Mouse (Mus musculus): ENCODE results near the gene Adrm1. TPM values are rescaled to one million over a fixed set of nuclear protein-coding genes. Genes with fewer than 3 reads are reported as not detected.
"Not testable (repeated sequence)": the region's sequence is repeated elsewhere in the genome, so short reads cannot be mapped to it uniquely, and the experiment has no call there.

Adrm1 gene
- polyA plus RNA-seq, 1 experiment from 2014 or later: 196 TPM

GRCm38 (mm10) chr2:180165855-180166254 lies 5.4 kb upstream of the Adrm1 start:
- H3K9ac ChIP-seq (replicated peaks): no peak overlapping the region
- H3K4me3 ChIP-seq (replicated peaks): no peak overlapping the region
- no peak for ATAC-seq (ENCODE audit: low FRiP score)
- peaks cover 5% of the 10 kb centered on the region for H3K4me1 ChIP-seq
- whole genome bisulfite sequencing: 73% methylated on average over 2 of the region's 2 CpGs
- no peak overlapping the region for H3K4me2 ChIP-seq
- H3K27ac ChIP-seq (replicated peaks): no peak overlapping the region
- no peaks in the 10 kb centered on the region for H3K27me3 ChIP-seq (replicated peaks)
- no peaks in the 10 kb centered on the region for H3K9me3 ChIP-seq (replicated peaks)
- peaks cover 33% of the 10 kb centered on the region for H3K36me3 ChIP-seq

DNA sequence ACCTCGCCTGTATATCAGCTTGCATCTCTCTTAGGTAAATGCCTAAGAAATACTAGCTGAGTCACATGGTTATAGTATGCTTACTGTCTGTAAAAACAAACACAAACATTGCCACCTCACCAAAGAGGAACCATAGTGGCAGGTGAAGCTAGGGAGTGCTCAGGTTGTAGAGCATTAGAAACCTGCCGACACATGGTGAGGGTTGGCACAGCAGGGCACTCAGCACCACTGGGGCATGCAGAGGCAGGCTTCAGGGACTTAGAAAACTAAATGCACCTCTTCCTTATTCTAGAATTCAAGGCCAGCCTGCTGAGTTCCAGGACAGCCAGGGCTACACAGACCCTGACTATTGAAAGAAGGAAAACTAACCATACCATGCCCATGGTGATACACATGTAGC lies 4.4 kb upstream of the Adrm1 start:
- peaks cover 8% of the 10 kb centered on the region for H3K4me1 ChIP-seq
- ATAC-seq (ENCODE audit: low FRiP score): no peak
- H3K27ac ChIP-seq (replicated peaks): no peak overlapping the region
- H3K27me3 ChIP-seq (replicated peaks): no peaks in the 10 kb centered on the region
- H3K9me3 ChIP-seq (replicated peaks): no peaks in the 10 kb centered on the region
- WGBS: 82% methylated on average over 2 of the region's 2 CpGs
- H3K9ac ChIP-seq (replicated peaks): no peak overlapping the region
- peaks cover 23% of the 10 kb centered on the region for H3K36me3 ChIP-seq
- no peak overlapping the region for H3K4me3 ChIP-seq (replicated peaks)
- H3K4me2 ChIP-seq: no peak overlapping the region

DNA sequence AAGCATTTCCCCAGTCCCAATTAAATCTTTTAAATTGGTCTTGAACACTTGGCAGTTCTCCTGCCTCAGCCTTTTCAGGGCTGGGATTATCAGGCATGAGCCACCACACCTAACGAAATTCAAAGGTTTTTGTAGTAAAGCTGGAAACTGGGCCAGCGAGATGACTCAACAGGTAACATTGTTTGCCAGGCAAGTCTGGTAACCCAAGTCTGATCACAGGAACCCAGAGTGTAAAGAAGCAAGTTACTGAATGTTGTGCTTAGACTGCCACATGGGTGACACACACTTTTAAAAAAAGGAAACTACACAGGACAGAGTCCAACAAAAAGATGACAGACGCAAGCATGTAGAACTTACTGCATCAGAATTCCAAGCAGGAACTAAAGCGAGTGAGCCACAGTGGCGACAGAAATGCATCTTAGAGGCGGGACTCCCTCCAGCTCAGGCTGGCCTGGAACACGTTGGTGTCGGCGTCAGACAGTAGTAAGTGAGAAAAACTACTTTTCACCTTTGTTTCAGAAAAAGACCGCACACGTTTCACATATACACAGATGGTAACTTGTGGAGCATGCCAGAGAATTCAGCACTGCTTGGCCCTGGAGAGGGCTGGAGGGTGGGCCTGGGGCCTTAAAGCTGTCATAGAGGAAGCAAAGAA lies 1.0 kb upstream of the Adrm1 start:
- H3K9ac ChIP-seq (replicated peaks): peak overlapping the region; percentile 88; the same call in 1 of the 2 replicates
- no peaks in the 10 kb centered on the region for H3K9me3 ChIP-seq (replicated peaks)
- H3K27ac ChIP-seq (replicated peaks): no peak overlapping the region
- H3K4me3 ChIP-seq (replicated peaks): no peak overlapping the region
- peaks cover 30% of the 10 kb centered on the region for H3K4me1 ChIP-seq
- no peaks in the 10 kb centered on the region for H3K27me3 ChIP-seq (replicated peaks)
- 89% methylated on average over 11 of the region's 11 CpGs for WGBS
- H3K36me3 ChIP-seq: peaks cover 19% of the 10 kb centered on the region
- no peak for ATAC-seq (ENCODE audit: low FRiP score)
- H3K4me2 ChIP-seq: peak overlapping the region; percentile 72; the same call in 1 of the 2 replicates

DNA sequence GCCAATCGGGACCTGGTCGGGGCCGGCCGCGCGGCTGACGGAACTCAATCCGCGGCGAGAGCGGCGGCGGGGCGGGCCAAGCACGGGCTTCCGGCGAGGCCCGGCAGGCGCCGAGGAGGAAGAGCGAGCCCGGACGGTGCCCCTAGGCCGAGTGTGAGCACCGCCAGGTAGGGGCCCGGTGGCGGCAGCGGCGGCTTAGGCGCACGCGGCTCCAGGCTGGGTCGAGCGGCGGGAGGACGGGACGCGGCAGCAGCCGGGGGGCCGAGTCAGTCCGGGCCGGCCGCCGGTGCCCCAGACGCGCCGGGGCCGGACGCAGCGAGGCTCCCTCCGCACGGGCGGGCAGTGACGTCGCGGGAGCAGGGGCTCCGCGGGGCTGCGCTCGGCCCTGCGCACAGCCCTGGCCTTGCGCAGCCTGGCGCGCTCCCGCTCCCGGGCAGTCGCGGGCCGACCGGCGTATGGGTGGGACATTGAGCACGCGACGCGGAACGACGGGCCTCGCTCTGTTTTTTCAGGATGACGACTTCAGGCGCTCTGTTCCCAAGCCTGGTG lies 311 bp downstream of the Adrm1 start:
- Histone ChIP-seq H3K4me1 (peaks cover 30% of the 10 kb centered on the region), H3K9ac (replicated peaks) (peak overlapping the region; percentile 88), H3K27me3 (replicated peaks) (no peaks in the 10 kb centered on the region), H3K4me2 (peak overlapping the region; percentile 89), H3K9me3 (replicated peaks) (no peaks in the 10 kb centered on the region), H3K4me3 (replicated peaks) (peak overlapping the region; percentile 75), H3K27ac (replicated peaks) (peak overlapping the region; percentile 89), H3K36me3 (peaks cover 31% of the 10 kb centered on the region)
- under 1% methylated on average over 79 of the region's 80 CpGs for WGBS
- ATAC-seq (ENCODE audit: low FRiP score): peak; percentile 74

GRCm38 (mm10) chr2:180172152-180172551 lies 867 bp downstream of the Adrm1 start:
- peak overlapping the region; percentile 89; the same call in 1 of the 2 replicates for H3K27ac ChIP-seq (replicated peaks)
- peaks cover 30% of the 10 kb centered on the region for H3K4me1 ChIP-seq
- peak overlapping the region; percentile 75 for H3K4me3 ChIP-seq (replicated peaks)
- no peak for ATAC-seq (ENCODE audit: low FRiP score)
- peak overlapping the region; percentile 88 for H3K9ac ChIP-seq (replicated peaks)
- H3K36me3 ChIP-seq: peaks cover 36% of the 10 kb centered on the region
- H3K27me3 ChIP-seq (replicated peaks): no peaks in the 10 kb centered on the region
- H3K4me2 ChIP-seq: peak overlapping the region; percentile 89
- no peaks in the 10 kb centered on the region for H3K9me3 ChIP-seq (replicated peaks)
- WGBS: 4% methylated on average over 9 of the region's 9 CpGs

GRCm38 (mm10) chr2:180173163-180173562 lies 1.9 kb downstream of the Adrm1 start:
- 81% methylated on average over 4 of the region's 4 CpGs for WGBS
- no peak for ATAC-seq (ENCODE audit: low FRiP score)

GRCm38 (mm10) chr2:180173711-180174110 lies 2.4 kb downstream of the Adrm1 start:
- H3K9ac ChIP-seq (replicated peaks); H3K27me3 ChIP-seq (replicated peaks); ATAC-seq (ENCODE audit: low FRiP score); H3K9me3 ChIP-seq (replicated peaks); H3K27ac ChIP-seq (replicated peaks); H3K4me3 ChIP-seq (replicated peaks): not testable (repeated sequence)
- H3K36me3 ChIP-seq: peaks cover 52% of the 10 kb centered on the region
- WGBS: 89% methylated on average over 8 of the region's 8 CpGs
- H3K4me2 ChIP-seq: peak overlapping the region; percentile 89
- peaks cover 30% of the 10 kb centered on the region for H3K4me1 ChIP-seq

More at GRCm38 (mm10) chr2:180173163-180173562, 1.9 kb downstream of the Adrm1 start:
- H3K4me2 ChIP-seq: peak overlapping the region; percentile 89
- peaks cover 30% of the 10 kb centered on the region for H3K4me1 ChIP-seq
- H3K27me3 ChIP-seq (replicated peaks): no peaks in the 10 kb centered on the region
- H3K9ac ChIP-seq (replicated peaks): no peak overlapping the region; the same call in 1 of the 2 replicates
- peak overlapping the region; percentile 75 for H3K4me3 ChIP-seq (replicated peaks)
- no peak overlapping the region for H3K27ac ChIP-seq (replicated peaks)
- peaks cover 46% of the 10 kb centered on the region for H3K36me3 ChIP-seq
- H3K9me3 ChIP-seq (replicated peaks): no peaks in the 10 kb centered on the region

- WGBS: 97% methylated on average over 5 of the region's 5 CpGs
- H3K9ac ChIP-seq (replicated peaks): no peak overlapping the region
- no peak overlapping the region for H3K4me3 ChIP-seq (replicated peaks)
- ATAC-seq (ENCODE audit: low FRiP score): no peak
- no peaks in the 10 kb centered on the region for H3K27me3 ChIP-seq (replicated peaks)
- H3K4me2 ChIP-seq: no peak overlapping the region
- H3K4me1 ChIP-seq: peaks cover 30% of the 10 kb centered on the region
- no peaks in the 10 kb centered on the region for H3K9me3 ChIP-seq (replicated peaks)
- peaks cover 54% of the 10 kb centered on the region for H3K36me3 ChIP-seq
- no peak overlapping the region for H3K27ac ChIP-seq (replicated peaks)
These were observed 2.8 kb downstream of the Adrm1 start for GRCm38 (mm10) chr2:180174121-180174520.

- H3K27me3 ChIP-seq (replicated peaks): no peaks in the 10 kb centered on the region
- no peak overlapping the region for H3K4me2 ChIP-seq
- 94% methylated on average over 7 of the region's 7 CpGs for WGBS
- H3K36me3 ChIP-seq: peaks cover 57% of the 10 kb centered on the region
- peaks cover 26% of the 10 kb centered on the region for H3K4me1 ChIP-seq
- H3K9me3 ChIP-seq (replicated peaks): no peaks in the 10 kb centered on the region
- H3K9ac ChIP-seq (replicated peaks): no peak overlapping the region
- no peak for ATAC-seq (ENCODE audit: low FRiP score)
- no peak overlapping the region for H3K4me3 ChIP-seq (replicated peaks)
- H3K27ac ChIP-seq (replicated peaks): no peak overlapping the region
These were observed 4.4 kb downstream of the Adrm1 start for GRCm38 (mm10) chr2:180175725-180176124.

- Histone ChIP-seq H3K27me3 (replicated peaks) (no peaks in the 10 kb centered on the region), H3K9ac (replicated peaks) (no peak overlapping the region), H3K27ac (replicated peaks) (no peak overlapping the region), H3K4me2 (no peak overlapping the region), H3K4me3 (replicated peaks) (no peak overlapping the region), H3K9me3 (replicated peaks) (no peaks in the 10 kb centered on the region), H3K36me3 (peaks cover 27% of the 10 kb centered on the region), H3K4me1 (no peaks in the 10 kb centered on the region)
- WGBS: 85% methylated on average over 9 of the region's 9 CpGs
- ATAC-seq (ENCODE audit: low FRiP score): no peak
These were observed 10.3 kb downstream of the Adrm1 start for GRCm38 (mm10) chr2:180181542-180181941.

- H3K9me3 ChIP-seq (replicated peaks): no peaks in the 10 kb centered on the region
- H3K9ac ChIP-seq (replicated peaks): no peak overlapping the region
- H3K27ac ChIP-seq (replicated peaks): no peak overlapping the region
- no peak for ATAC-seq (ENCODE audit: low FRiP score)
- H3K27me3 ChIP-seq (replicated peaks): no peaks in the 10 kb centered on the region
- no peaks in the 10 kb centered on the region for H3K4me1 ChIP-seq
- no peak overlapping the region for H3K4me2 ChIP-seq
- H3K36me3 ChIP-seq: peaks cover 3% of the 10 kb centered on the region; the same call in 1 of the 2 replicates
- no peak overlapping the region for H3K4me3 ChIP-seq (replicated peaks)
- 90% methylated on average over 24 of the region's 24 CpGs for WGBS
These were observed 12.9 kb downstream of the Adrm1 start for GRCm38 (mm10) chr2:180184011-180184751.

- no peak for ATAC-seq (ENCODE audit: low FRiP score)
- Histone ChIP-seq H3K4me1 (no peaks in the 10 kb centered on the region), H3K4me2 (no peak overlapping the region), H3K9me3 (replicated peaks) (no peaks in the 10 kb centered on the region), H3K36me3 (no peaks in the 10 kb centered on the region), H3K9ac (replicated peaks) (no peak overlapping the region), H3K27ac (replicated peaks) (no peak overlapping the region), H3K27me3 (replicated peaks) (no peaks in the 10 kb centered on the region), H3K4me3 (replicated peaks) (no peak overlapping the region)
- 85% methylated on average over 6 of the region's 6 CpGs for whole genome bisulfite sequencing
These were observed 13.4 kb downstream of the Adrm1 start for GRCm38 (mm10) chr2:180184752-180185109.
